Mouse (Mus musculus): ENCODE measurements at regions not wholly inside any gene's neighbourhood (a gene's known extent, or its start where the extent isn't known, plus 50 kb on each side); places are given as distances from the start of the nearest gene placed in this dataset.
A peak's percentile ranks its signal among the peaks of the same experiment; 100 is the strongest.

GRCm38 (mm10) chr8:87160416-87160815, 275.4 kb upstream of the N4bp1 start:
- no peak for ATAC-seq
- Histone ChIP-seq H3K27me3 (replicated peaks; ENCODE audit: control insufficient read depth, insufficient read depth, low read length) (no peaks in the 10 kb centered on the region), H3K4me2 (ENCODE audit: low read depth, low read length) (no peak overlapping the region), H3K9me3 (ENCODE audit: control insufficient read depth, low read length) (no peaks in the 10 kb centered on the region), H3K27ac (ENCODE audit: low read length) (no peak overlapping the region), H3K4me1 (ENCODE audit: control insufficient read depth, insufficient read depth, low read length) (no peaks in the 10 kb centered on the region), H3K9ac (ENCODE audit: low read depth, low read length) (no peak overlapping the region), H3K36me3 (ENCODE audit: control insufficient read depth, insufficient read depth, low read length) (no peaks in the 10 kb centered on the region), H3K4me3 (ENCODE audit: low read length) (no peak overlapping the region)
- WGBS: 86% methylated on average over 2 of the region's 2 CpGs

- H3K4me2 ChIP-seq (ENCODE audit: low read depth, low read length): no peak overlapping the region
- ATAC-seq: no peak
- no peaks in the 10 kb centered on the region for H3K4me1 ChIP-seq (ENCODE audit: control insufficient read depth, insufficient read depth, low read length)
- no peaks in the 10 kb centered on the region for H3K9me3 ChIP-seq (ENCODE audit: control insufficient read depth, low read length)
- H3K36me3 ChIP-seq (ENCODE audit: control insufficient read depth, insufficient read depth, low read length): no peaks in the 10 kb centered on the region
- no peak overlapping the region for H3K4me3 ChIP-seq (ENCODE audit: low read length)
- no peak overlapping the region for H3K9ac ChIP-seq (ENCODE audit: low read depth, low read length)
- 57% methylated on average over 8 of the region's 8 CpGs for WGBS
- no peak overlapping the region for H3K27ac ChIP-seq (ENCODE audit: low read length)
- H3K27me3 ChIP-seq (replicated peaks; ENCODE audit: control insufficient read depth, insufficient read depth, low read length): no peaks in the 10 kb centered on the region
These were observed 273.3 kb upstream of the N4bp1 start for GRCm38 (mm10) chr8:87158322-87158721.

GRCm38 (mm10) chr8:87155819-87156425, 270.9 kb upstream of the N4bp1 start:
- Histone ChIP-seq H3K4me1 (ENCODE audit: control insufficient read depth, insufficient read depth, low read length) (no peaks in the 10 kb centered on the region), H3K4me2 (ENCODE audit: low read depth, low read length) (no peak overlapping the region), H3K27me3 (replicated peaks; ENCODE audit: control insufficient read depth, insufficient read depth, low read length) (no peaks in the 10 kb centered on the region), H3K36me3 (ENCODE audit: control insufficient read depth, insufficient read depth, low read length) (no peaks in the 10 kb centered on the region), H3K9me3 (ENCODE audit: control insufficient read depth, low read length) (no peaks in the 10 kb centered on the region), H3K9ac (ENCODE audit: low read depth, low read length) (no peak overlapping the region), H3K27ac (ENCODE audit: low read length) (no peak overlapping the region), H3K4me3 (ENCODE audit: low read length) (no peak overlapping the region)
- ATAC-seq: peak; percentile 62; the same call in 1 of the 2 replicates
- WGBS: 62% methylated on average over 10 of the region's 10 CpGs

GRCm38 (mm10) chr8:87152068-87152915, 267.2 kb upstream of the N4bp1 start:
- H3K36me3 ChIP-seq (ENCODE audit: control insufficient read depth, insufficient read depth, low read length): no peaks in the 10 kb centered on the region
- no peak overlapping the region for H3K27ac ChIP-seq (ENCODE audit: low read length)
- H3K27me3 ChIP-seq (replicated peaks; ENCODE audit: control insufficient read depth, insufficient read depth, low read length): no peaks in the 10 kb centered on the region
- H3K4me1 ChIP-seq (ENCODE audit: control insufficient read depth, insufficient read depth, low read length): no peaks in the 10 kb centered on the region
- no peak overlapping the region for H3K4me2 ChIP-seq (ENCODE audit: low read depth, low read length)
- no peak for ATAC-seq
- H3K9ac ChIP-seq (ENCODE audit: low read depth, low read length): no peak overlapping the region
- no peaks in the 10 kb centered on the region for H3K9me3 ChIP-seq (ENCODE audit: control insufficient read depth, low read length)
- no peak overlapping the region for H3K4me3 ChIP-seq (ENCODE audit: low read length)
- WGBS: 28% methylated on average over 8 of the region's 8 CpGs

- Histone ChIP-seq H3K9ac (ENCODE audit: low read depth, low read length) (no peak overlapping the region), H3K9me3 (ENCODE audit: control insufficient read depth, low read length) (no peaks in the 10 kb centered on the region), H3K27ac (ENCODE audit: low read length) (no peak overlapping the region), H3K4me2 (ENCODE audit: low read depth, low read length) (no peak overlapping the region), H3K4me3 (ENCODE audit: low read length) (no peak overlapping the region), H3K36me3 (ENCODE audit: control insufficient read depth, insufficient read depth, low read length) (no peaks in the 10 kb centered on the region), H3K27me3 (replicated peaks; ENCODE audit: control insufficient read depth, insufficient read depth, low read length) (no peaks in the 10 kb centered on the region), H3K4me1 (ENCODE audit: control insufficient read depth, insufficient read depth, low read length) (no peaks in the 10 kb centered on the region)
- 88% methylated on average over 6 of the region's 6 CpGs for WGBS
- ATAC-seq: no peak
These were observed 263.8 kb upstream of the N4bp1 start for GRCm38 (mm10) chr8:87148853-87149252.

GRCm38 (mm10) chr8:87147704-87148103, 262.6 kb upstream of the N4bp1 start:
- Histone ChIP-seq H3K9me3 (ENCODE audit: control insufficient read depth, low read length) (no peaks in the 10 kb centered on the region), H3K4me1 (ENCODE audit: control insufficient read depth, insufficient read depth, low read length) (no peaks in the 10 kb centered on the region), H3K36me3 (ENCODE audit: control insufficient read depth, insufficient read depth, low read length) (no peaks in the 10 kb centered on the region), H3K27ac (ENCODE audit: low read length) (no peak overlapping the region), H3K27me3 (replicated peaks; ENCODE audit: control insufficient read depth, insufficient read depth, low read length) (no peaks in the 10 kb centered on the region), H3K9ac (ENCODE audit: low read depth, low read length) (no peak overlapping the region), H3K4me3 (ENCODE audit: low read length) (no peak overlapping the region), H3K4me2 (ENCODE audit: low read depth, low read length) (no peak overlapping the region)
- no peak for ATAC-seq
- WGBS: 72% methylated on average over 5 of the region's 5 CpGs

GRCm38 (mm10) chr8:87137412-87137811, 252.4 kb upstream of the N4bp1 start:
- no peak overlapping the region for H3K4me3 ChIP-seq (ENCODE audit: low read length)
- no peaks in the 10 kb centered on the region for H3K4me1 ChIP-seq (ENCODE audit: control insufficient read depth, insufficient read depth, low read length)
- WGBS: 84% methylated on average over 4 of the region's 4 CpGs
- H3K36me3 ChIP-seq (ENCODE audit: control insufficient read depth, insufficient read depth, low read length): no peaks in the 10 kb centered on the region
- H3K27me3 ChIP-seq (replicated peaks; ENCODE audit: control insufficient read depth, insufficient read depth, low read length): no peaks in the 10 kb centered on the region
- no peak for ATAC-seq
- no peak overlapping the region for H3K27ac ChIP-seq (ENCODE audit: low read length)
- no peak overlapping the region for H3K4me2 ChIP-seq (ENCODE audit: low read depth, low read length)
- no peaks in the 10 kb centered on the region for H3K9me3 ChIP-seq (ENCODE audit: control insufficient read depth, low read length)
- H3K9ac ChIP-seq (ENCODE audit: low read depth, low read length): no peak overlapping the region

- Histone ChIP-seq H3K9me3 (ENCODE audit: control insufficient read depth, low read length) (no peaks in the 10 kb centered on the region), H3K4me3 (ENCODE audit: low read length) (no peak overlapping the region), H3K27ac (ENCODE audit: low read length) (no peak overlapping the region), H3K9ac (ENCODE audit: low read depth, low read length) (no peak overlapping the region), H3K36me3 (ENCODE audit: control insufficient read depth, insufficient read depth, low read length) (no peaks in the 10 kb centered on the region), H3K4me2 (ENCODE audit: low read depth, low read length) (no peak overlapping the region), H3K27me3 (replicated peaks; ENCODE audit: control insufficient read depth, insufficient read depth, low read length) (no peaks in the 10 kb centered on the region), H3K4me1 (ENCODE audit: control insufficient read depth, insufficient read depth, low read length) (no peaks in the 10 kb centered on the region)
- ATAC-seq: no peak
- WGBS: 84% methylated on average over 3 of the region's 3 CpGs
These were observed 246.7 kb upstream of the N4bp1 start for GRCm38 (mm10) chr8:87131716-87132115.

- Histone ChIP-seq H3K27ac (ENCODE audit: low read length) (no peak overlapping the region), H3K9ac (ENCODE audit: low read depth, low read length) (no peak overlapping the region), H3K4me1 (ENCODE audit: control insufficient read depth, insufficient read depth, low read length) (no peaks in the 10 kb centered on the region), H3K4me2 (ENCODE audit: low read depth, low read length) (no peak overlapping the region), H3K27me3 (replicated peaks; ENCODE audit: control insufficient read depth, insufficient read depth, low read length) (no peaks in the 10 kb centered on the region), H3K4me3 (ENCODE audit: low read length) (no peak overlapping the region), H3K9me3 (ENCODE audit: control insufficient read depth, low read length) (no peaks in the 10 kb centered on the region), H3K36me3 (ENCODE audit: control insufficient read depth, insufficient read depth, low read length) (no peaks in the 10 kb centered on the region)
- WGBS: 29% methylated on average over 3 of the region's 3 CpGs
- no peak for ATAC-seq
These were observed 245.6 kb upstream of the N4bp1 start for GRCm38 (mm10) chr8:87130691-87131090.

Measured in intestine, embryonic 16.5 days (tissue).